Mouse (Mus musculus) splenic B cell, adult 2 months (primary cell): Measurements from ENCODE around the gene Lrp6.

Source experiments
- DNase-seq: peaks from one replicate; pipeline ENCODE4 v3.0.0-alpha.2; 2011; ENCODE audit warnings: low read depth, low spot score
- H3K27me3 ChIP-seq: 2 replicates; pipeline ENCODE4 v1.6.1; 2012; ENCODE audit warnings: mild to moderate bottlenecking, low read length, moderate library complexity, mixed read lengths; ENCODE audit not compliant: control insufficient read depth, poor library complexity, insufficient read depth, severe bottlenecking
- H3K36me3 ChIP-seq: 2 replicates; pipeline ENCODE4 v1.6.1; 2012; ENCODE audit warnings: mild to moderate bottlenecking, low read length, moderate library complexity, mixed read lengths; ENCODE audit not compliant: control insufficient read depth, poor library complexity, insufficient read depth, severe bottlenecking

The Lrp6 gene

DNA sequence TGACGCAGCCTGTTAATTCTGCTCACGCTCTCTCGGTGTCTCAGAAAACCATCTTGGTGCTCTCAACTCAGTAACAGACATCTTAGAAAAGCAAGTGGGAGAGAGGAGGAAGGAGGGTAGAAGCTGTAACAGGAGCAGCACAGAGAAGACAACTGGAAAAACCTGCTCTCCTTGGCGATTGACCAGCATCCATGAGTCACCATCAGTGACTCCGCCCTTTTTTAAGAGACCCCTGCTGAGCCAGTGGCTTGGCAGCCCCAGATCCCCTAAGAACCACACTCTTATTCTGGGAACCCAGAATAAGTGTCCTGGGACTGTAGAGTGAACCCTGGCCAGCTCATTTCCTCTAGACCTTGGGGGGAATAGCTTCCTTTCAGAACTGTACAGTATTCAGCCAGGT lies 159.5 kb downstream of the Lrp6 start:
- no peak for DNase-seq
- Histone ChIP-seq H3K27me3 (no peaks in the 10 kb centered on the region; the same call in 1 of the 2 replicates), H3K36me3 (no peaks in the 10 kb centered on the region)

DNA sequence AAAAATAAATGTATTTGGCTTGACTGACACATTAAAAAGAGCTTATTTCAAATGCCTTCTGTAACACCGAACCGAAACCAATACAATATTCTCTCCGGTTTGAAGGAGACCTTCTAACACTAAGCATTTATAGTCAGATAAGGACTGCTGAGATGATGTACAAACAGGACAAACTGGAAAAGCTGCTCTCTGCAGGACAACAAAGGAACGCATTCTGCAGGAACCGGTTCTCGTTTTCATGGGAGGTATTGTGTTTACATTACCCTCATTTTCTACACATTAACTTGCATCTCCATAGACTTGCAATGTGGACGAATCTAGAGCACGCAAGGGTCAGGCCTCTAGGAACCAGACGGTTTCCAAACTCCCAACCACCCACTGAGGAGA lies 163.1 kb downstream of the Lrp6 start:
- Histone ChIP-seq H3K36me3 (no peaks in the 10 kb centered on the region), H3K27me3 (no peaks in the 10 kb centered on the region)
- no peak for DNase-seq

DNA sequence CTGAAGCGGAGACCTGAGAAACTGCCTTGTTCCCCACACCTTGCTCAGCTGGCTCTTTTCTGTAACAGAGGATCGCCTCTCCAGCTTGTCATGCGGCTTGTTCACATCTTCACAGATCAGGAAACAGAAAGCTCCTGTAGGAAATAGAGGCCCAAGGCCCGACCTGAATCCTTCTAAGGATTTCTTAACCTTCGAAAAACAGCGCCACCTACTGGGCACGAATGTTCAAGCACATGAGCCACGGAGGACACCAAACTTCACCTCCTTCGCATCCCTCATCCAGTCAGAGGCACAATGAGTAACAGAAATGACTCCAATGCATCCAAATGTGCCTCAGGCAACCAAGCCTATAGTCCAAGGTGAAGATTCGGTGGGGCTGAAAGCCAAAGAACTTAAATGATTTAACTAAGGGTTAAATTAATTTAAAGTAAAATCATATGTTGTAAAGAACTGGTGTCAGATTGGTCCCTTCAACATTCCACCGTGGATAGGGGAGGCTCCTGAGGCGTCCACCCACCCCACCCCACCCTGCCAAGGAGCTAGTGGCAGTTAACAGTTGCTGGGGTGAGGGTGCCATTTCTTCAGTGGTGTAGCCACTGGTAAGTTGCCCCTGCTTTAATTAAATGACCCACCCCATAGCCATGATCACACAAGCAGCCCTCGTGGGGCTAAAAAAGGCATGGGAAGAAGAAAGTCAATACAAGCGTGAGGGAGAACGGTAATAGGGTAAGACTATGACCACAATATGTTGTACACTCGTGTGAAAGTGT lies 163.7 kb downstream of the Lrp6 start:
- peak; percentile 74 for DNase-seq
- H3K36me3 ChIP-seq = no peaks in the 10 kb centered on the region
- no peaks in the 10 kb centered on the region for H3K27me3 ChIP-seq
